Mouse (Mus musculus): ENCODE data around the gene Mrpl46. TPM values are rescaled to one million over a fixed set of nuclear protein-coding genes. Genes with fewer than 3 reads are reported as not detected.

Gene Mrpl46
- polyA plus RNA-seq, 1 experiment from 2014 or later: 41.7 TPM

GRCm38 (mm10) chr7:78754458-78755000, 28.8 kb downstream of the Mrpl46 start:
- H3K27ac ChIP-seq (ENCODE audit: low read length): no peak overlapping the region
- no peak for TF ChIP-seq EP300 (IDR thresholded peaks at IDR 0.05)
- no peak for TF ChIP-seq CTCF (IDR thresholded peaks at IDR 0.05)
- H3K4me3 ChIP-seq (ENCODE audit: low read depth, low read length): no peak overlapping the region
- H3K27me3 ChIP-seq (replicated peaks; ENCODE audit: insufficient read depth, low read length): no peaks in the 10 kb centered on the region
- no peaks in the 10 kb centered on the region for H3K4me1 ChIP-seq (ENCODE audit: insufficient read depth, low read depth, low read length)
- no peak for ATAC-seq
- no peak overlapping the region for H3K4me2 ChIP-seq (replicated peaks; ENCODE audit: low read depth, low read length)
- H3K9me3 ChIP-seq (ENCODE audit: low read length): no peaks in the 10 kb centered on the region
- 63% methylated on average over 8 of the region's 8 CpGs for WGBS
- H3K9ac ChIP-seq (replicated peaks; ENCODE audit: low read depth): no peak overlapping the region
- DNase-seq (ENCODE audit: low spot score): no peak
- no peaks in the 10 kb centered on the region for H3K36me3 ChIP-seq (ENCODE audit: insufficient read depth, low read length)

DNA sequence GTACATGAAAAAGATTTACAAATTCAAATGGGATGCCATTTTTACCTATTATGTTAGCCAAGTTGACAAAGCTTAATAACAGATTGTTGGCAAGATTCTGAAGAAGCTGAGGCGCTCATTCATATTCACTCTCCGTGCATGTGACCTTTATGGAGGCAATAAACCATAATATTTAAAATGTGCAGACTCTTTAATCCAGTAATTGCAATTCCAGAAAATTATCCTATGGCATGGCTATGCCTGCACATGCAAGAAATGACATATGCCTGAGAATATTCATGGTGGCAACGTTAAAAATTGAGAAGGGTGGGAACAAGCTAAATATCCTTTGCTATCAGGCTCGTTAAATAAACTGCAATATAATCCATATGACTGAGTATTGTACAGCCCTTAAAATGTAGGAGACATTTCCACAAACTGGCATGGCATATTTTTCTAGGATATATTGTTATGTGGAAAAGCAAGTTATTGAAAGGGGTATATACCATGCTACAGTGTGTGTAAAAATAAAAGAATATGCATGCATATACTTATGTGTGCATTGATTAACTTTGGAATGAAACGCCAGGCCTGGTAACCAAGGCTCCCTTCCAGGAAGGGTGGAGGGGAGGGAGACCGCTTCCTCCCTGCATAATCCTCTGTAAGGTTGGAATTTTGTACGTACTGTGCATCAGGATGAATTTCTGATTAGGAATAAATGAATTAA, 29.4 kb downstream of the Mrpl46 start:
- Histone ChIP-seq H3K4me3 (ENCODE audit: low read depth, low read length) (no peak overlapping the region), H3K4me1 (ENCODE audit: insufficient read depth, low read depth, low read length) (no peaks in the 10 kb centered on the region), H3K9ac (replicated peaks; ENCODE audit: low read depth) (no peak overlapping the region), H3K27ac (ENCODE audit: low read length) (no peak overlapping the region), H3K36me3 (ENCODE audit: insufficient read depth, low read length) (no peaks in the 10 kb centered on the region), H3K27me3 (replicated peaks; ENCODE audit: insufficient read depth, low read length) (no peaks in the 10 kb centered on the region), H3K4me2 (replicated peaks; ENCODE audit: low read depth, low read length) (no peak overlapping the region), H3K9me3 (ENCODE audit: low read length) (no peaks in the 10 kb centered on the region)
- no peak for TF ChIP-seq CTCF (IDR thresholded peaks at IDR 0.05)
- TF ChIP-seq EP300 (IDR thresholded peaks at IDR 0.05): no peak
- WGBS: 80% methylated on average over 7 of the region's 7 CpGs
- ATAC-seq: no peak
- DNase-seq (ENCODE audit: low spot score): no peak

GRCm38 (mm10) chr7:78752961-78753360, 30.4 kb downstream of the Mrpl46 start:
- H3K27ac ChIP-seq (ENCODE audit: low read length): no peak overlapping the region
- H3K4me2 ChIP-seq (replicated peaks; ENCODE audit: low read depth, low read length): no peak overlapping the region
- no peak overlapping the region for H3K4me3 ChIP-seq (ENCODE audit: low read depth, low read length)
- H3K9ac ChIP-seq (replicated peaks; ENCODE audit: low read depth): no peak overlapping the region
- H3K4me1 ChIP-seq (ENCODE audit: insufficient read depth, low read depth, low read length): no peaks in the 10 kb centered on the region
- no peaks in the 10 kb centered on the region for H3K9me3 ChIP-seq (ENCODE audit: low read length)
- TF ChIP-seq EP300 (IDR thresholded peaks at IDR 0.05) (no peak), CTCF (IDR thresholded peaks at IDR 0.05) (no peak)
- no peak for ATAC-seq
- H3K36me3 ChIP-seq (ENCODE audit: insufficient read depth, low read length): no peaks in the 10 kb centered on the region
- DNase-seq (ENCODE audit: low spot score): no peak
- H3K27me3 ChIP-seq (replicated peaks; ENCODE audit: insufficient read depth, low read length): no peaks in the 10 kb centered on the region
- 80% methylated on average over 4 of the region's 4 CpGs for WGBS

DNA sequence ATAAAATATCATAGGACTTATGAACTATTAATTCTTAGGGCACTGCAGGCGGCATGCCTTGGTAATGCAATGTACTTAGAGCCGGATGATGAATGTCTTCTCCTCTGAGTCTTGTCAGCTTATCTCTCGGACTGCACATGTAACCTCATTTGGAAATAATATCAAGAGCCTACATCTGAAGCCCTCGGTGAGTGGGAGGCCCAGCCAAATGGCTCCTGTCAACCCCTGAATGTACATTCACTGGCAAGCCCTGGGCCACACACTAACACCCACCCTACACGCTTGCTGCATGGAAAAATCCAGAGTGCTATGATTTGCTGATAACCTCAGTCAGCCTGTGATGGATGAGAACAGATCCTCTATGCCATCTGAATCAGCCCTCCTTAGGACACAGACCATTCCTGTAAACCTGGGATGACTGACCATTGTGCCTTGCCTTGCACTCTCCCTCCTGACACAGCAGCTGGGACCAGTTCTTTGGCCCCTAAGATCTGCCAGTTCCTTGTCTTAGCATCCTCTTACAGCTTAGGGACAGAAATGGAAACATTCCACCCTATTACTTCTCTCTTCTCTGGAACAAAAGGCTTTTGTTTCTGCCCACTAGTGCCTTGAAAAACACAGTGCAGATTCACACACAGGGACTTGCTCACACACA, 39.5 kb downstream of the Mrpl46 start:
- TF ChIP-seq CTCF (IDR thresholded peaks at IDR 0.05) (no peak; the same call in 1 of the 2 replicates), EP300 (IDR thresholded peaks at IDR 0.05) (no peak)
- 31% methylated on average over 5 of the region's 5 CpGs for WGBS
- Histone ChIP-seq H3K4me2 (replicated peaks; ENCODE audit: low read depth, low read length) (no peak overlapping the region), H3K36me3 (ENCODE audit: insufficient read depth, low read length) (no peaks in the 10 kb centered on the region), H3K4me1 (ENCODE audit: insufficient read depth, low read depth, low read length) (no peaks in the 10 kb centered on the region), H3K9ac (replicated peaks; ENCODE audit: low read depth) (no peak overlapping the region), H3K9me3 (ENCODE audit: low read length) (no peaks in the 10 kb centered on the region), H3K27me3 (replicated peaks; ENCODE audit: insufficient read depth, low read length) (no peaks in the 10 kb centered on the region), H3K4me3 (ENCODE audit: low read depth, low read length) (no peak overlapping the region), H3K27ac (ENCODE audit: low read length) (0 out of 2 replicates have a peak overlapping the region, but pooled peaks have one; percentile 47)
- ATAC-seq (peak; percentile 82), DNase-seq (ENCODE audit: low spot score) (peak; percentile 75)

- ATAC-seq (no peak), DNase-seq (ENCODE audit: low spot score) (peak; percentile 67)
- no peaks in the 10 kb centered on the region for H3K9me3 ChIP-seq (ENCODE audit: low read length)
- no peaks in the 10 kb centered on the region for H3K36me3 ChIP-seq (ENCODE audit: insufficient read depth, low read length)
- no peak overlapping the region for H3K27ac ChIP-seq (ENCODE audit: low read length)
- H3K27me3 ChIP-seq (replicated peaks; ENCODE audit: insufficient read depth, low read length): no peaks in the 10 kb centered on the region
- H3K4me2 ChIP-seq (replicated peaks; ENCODE audit: low read depth, low read length): no peak overlapping the region
- H3K4me3 ChIP-seq (ENCODE audit: low read depth, low read length): no peak overlapping the region
- TF ChIP-seq CTCF (IDR thresholded peaks at IDR 0.05): no peak
- peak; percentile 55 for TF ChIP-seq EP300 (IDR thresholded peaks at IDR 0.05)
- H3K9ac ChIP-seq (replicated peaks; ENCODE audit: low read depth): no peak overlapping the region
- WGBS: 60% methylated on average over 8 of the region's 8 CpGs
- no peaks in the 10 kb centered on the region for H3K4me1 ChIP-seq (ENCODE audit: insufficient read depth, low read depth, low read length)
These were observed 43.9 kb downstream of the Mrpl46 start for GRCm38 (mm10) chr7:78739351-78740000.

DNA sequence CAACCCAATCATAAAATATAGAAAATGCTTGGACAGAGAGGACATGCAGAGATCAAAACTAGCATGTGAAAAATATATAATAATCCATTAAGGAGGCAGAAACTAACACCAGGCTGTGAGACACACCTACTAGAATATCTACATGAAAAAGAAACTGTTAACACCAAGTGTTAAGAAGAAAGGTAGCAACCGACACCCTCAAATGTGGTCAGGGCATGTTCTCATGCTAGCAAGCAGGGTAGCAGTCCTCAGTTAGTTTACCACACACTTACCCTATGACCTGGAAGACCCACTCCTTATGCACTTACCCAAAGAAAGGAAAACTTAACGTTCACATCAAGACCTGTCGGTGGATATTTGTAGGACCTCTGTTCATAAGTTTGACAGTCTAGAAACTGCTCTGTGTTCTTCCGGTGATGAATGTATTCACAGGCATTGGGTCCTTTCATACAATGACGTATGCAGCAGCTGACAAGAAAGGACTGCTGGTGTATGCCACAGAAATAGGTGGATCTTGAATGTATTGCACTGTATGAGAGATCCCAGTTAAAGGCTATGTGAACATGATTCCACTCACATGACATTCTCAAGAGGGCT, 45.6 kb downstream of the Mrpl46 start, which contains the start of gene Ntrk3:
Ntrk3 (minus strand) TSS at position 399 of the 597 bp plus-strand sequence.
- DNase-seq (ENCODE audit: low spot score) (no peak), ATAC-seq (no peak)
- WGBS: 72% methylated on average over 5 of the region's 5 CpGs
- Histone ChIP-seq H3K27me3 (replicated peaks; ENCODE audit: insufficient read depth, low read length) (no peaks in the 10 kb centered on the region), H3K4me2 (replicated peaks; ENCODE audit: low read depth, low read length) (no peak within 1 kb of the TSS), H3K4me1 (ENCODE audit: insufficient read depth, low read depth, low read length) (no peaks in the 10 kb centered on the region), H3K27ac (ENCODE audit: low read length) (no peak within 1 kb of the TSS), H3K36me3 (ENCODE audit: insufficient read depth, low read length) (no peaks in the 10 kb centered on the region), H3K9me3 (ENCODE audit: low read length) (no peaks in the 10 kb centered on the region), H3K9ac (replicated peaks; ENCODE audit: low read depth) (no peak within 1 kb of the TSS), H3K4me3 (ENCODE audit: low read depth, low read length) (no peak within 1 kb of the TSS)
- no peak for TF ChIP-seq CTCF (IDR thresholded peaks at IDR 0.05)
- TF ChIP-seq EP300 (IDR thresholded peaks at IDR 0.05): no peak

Measured in lung, postnatal 0 days (tissue).